Mouse (Mus musculus) heart, embryonic 16.5 days (tissue): Measurements from ENCODE around the gene Zfp688. TPM values are rescaled to one million over a fixed set of nuclear protein-coding genes. Genes with fewer than 3 reads are reported as not detected.
"Not testable (repeated sequence)": the region's sequence is repeated elsewhere in the genome, so short reads cannot be mapped to it uniquely, and the experiment has no call there.

Source experiments
- ATAC-seq: fragments of 200-750 bp; cut with Nextera tagmentation; replicated peaks from 2 replicates; pipeline ENCODE4 v1.8.0; 2017; ENCODE audit warnings: moderate number of reproducible peaks; ENCODE audit not compliant: insufficient read depth, low FRiP score; ENCODE audit errors: extremely low read depth
- H3K27ac ChIP-seq: fragments of 300-500 bp; sonication (generic); 2 replicates; pipeline ENCODE4 v1.5.1; 2014; ENCODE audit warnings: mild to moderate bottlenecking, low read length, control low read depth, moderate library complexity
- H3K27me3 ChIP-seq: fragments of 300-500 bp; sonication (generic); 2 replicates; pipeline ENCODE4 v1.6.1; 2014; ENCODE audit warnings: low read length, mixed read lengths; ENCODE audit not compliant: control insufficient read depth, insufficient read depth
- H3K36me3 ChIP-seq: fragments of 300-500 bp; sonication (generic); 2 replicates; pipeline ENCODE4 v1.6.1; 2014; ENCODE audit not compliant: control insufficient read depth, insufficient read depth
- H3K4me1 ChIP-seq: fragments of 300-500 bp; sonication (generic); 2 replicates; pipeline ENCODE4 v1.6.1; 2014; ENCODE audit warnings: low read length, mixed read lengths; ENCODE audit not compliant: control insufficient read depth, insufficient read depth
- H3K4me2 ChIP-seq: fragments of 300-500 bp; sonication (generic); 2 replicates; pipeline ENCODE4 v1.6.1; 2014; ENCODE audit warnings: low read depth, mild to moderate bottlenecking, control low read depth, low read length
- H3K4me3 ChIP-seq: fragments of 300-500 bp; sonication (generic); 2 replicates; pipeline ENCODE4 v1.5.1; 2014; ENCODE audit warnings: mild to moderate bottlenecking, control low read depth, low read length
- H3K9ac ChIP-seq: fragments of 300-500 bp; sonication (generic); 2 replicates; pipeline ENCODE4 v1.6.1; 2014; ENCODE audit warnings: low read length, control low read depth
- H3K9me3 ChIP-seq: fragments of 300-500 bp; sonication (generic); replicated peaks from 2 replicates; pipeline ENCODE4 v1.6.1; 2016; ENCODE audit warnings: low read length; ENCODE audit not compliant: control insufficient read depth
- WGBS: fragments of 180-500 bp; shearing (Covaris S2); extraction: QIAGEN DNeasy Blood & Tissue Kit; methylation state at CpG from one replicate; pipeline ENCODE4 v1.1.7; 2014; 5-methylcytosine and 5-hydroxymethylcytosine counted together
- polyA plus RNA-seq: library from polyadenylated mRNA; unstranded; fragments of >200 nt; fragmentation: Nextera tagmentation; extraction: Ambion mirVana; gene quantifications from 2 replicates; pipeline ENCODE4 v1.2.1, GENCODE M21; 2015

Zfp688 gene
- polyA plus RNA-seq, 1 experiment from 2014 or later, result 14.8 TPM

- Histone ChIP-seq H3K36me3 (peaks cover 8% of the 10 kb centered on the region), H3K4me2 (no peak overlapping the region), H3K9ac (no peak overlapping the region), H3K27me3 (no peaks in the 10 kb centered on the region), H3K4me1 (no peaks in the 10 kb centered on the region), H3K9me3 (no peaks in the 10 kb centered on the region), H3K27ac (no peak overlapping the region), H3K4me3 (no peak overlapping the region)
- WGBS, result 61% methylated on average over 6 of the region's 6 CpGs
- no peak for ATAC-seq
These were observed 43.5 kb downstream of the Zfp688 start for GRCm38 (mm10) chr7:127378310-127378921.

GRCm38 (mm10) chr7:127375271-127376245 is 46.3 kb downstream of the Zfp688 start, which contains the start of gene Zfp747:
Zfp747 (minus strand) TSS chr7:127376050.
- Histone ChIP-seq H3K27ac (peak within 1 kb of the TSS; percentile 59), H3K9ac (peak within 1 kb of the TSS; percentile 91), H3K4me3 (peak within 1 kb of the TSS; percentile 87), H3K4me2 (peak within 1 kb of the TSS; percentile 71)
- not testable (repeated sequence) for H3K4me1 ChIP-seq, H3K36me3 ChIP-seq, H3K9me3 ChIP-seq, H3K27me3 ChIP-seq
- peak; percentile 93 for ATAC-seq
- WGBS, result under 1% methylated on average over 47 of the region's 49 CpGs

GRCm38 (mm10) chr7:127371870-127372269 is 50.0 kb downstream of the Zfp688 start:
- not testable (repeated sequence) for H3K9me3 ChIP-seq, H3K9ac ChIP-seq, H3K4me2 ChIP-seq, H3K4me1 ChIP-seq, H3K27ac ChIP-seq, H3K27me3 ChIP-seq, H3K36me3 ChIP-seq, ATAC-seq, H3K4me3 ChIP-seq
- WGBS, result 79% methylated on average over 3 of the region's 3 CpGs

- H3K27me3 ChIP-seq, result no peaks in the 10 kb centered on the region
- H3K4me1 ChIP-seq, result no peaks in the 10 kb centered on the region
- H3K4me2 ChIP-seq, result no peak overlapping the region
- no peak for ATAC-seq
- no peak overlapping the region for H3K27ac ChIP-seq
- WGBS, result 65% methylated on average over 2 of the region's 2 CpGs
- H3K9me3 ChIP-seq, result no peaks in the 10 kb centered on the region
- H3K36me3 ChIP-seq, result peaks cover 6% of the 10 kb centered on the region
- H3K9ac ChIP-seq, result no peak overlapping the region
- H3K4me3 ChIP-seq, result no peak overlapping the region
These were observed 50.7 kb downstream of the Zfp688 start for GRCm38 (mm10) chr7:127371213-127371612.

Other genes starting within 250 kb of the Zfp688 start
- gene Cd2bp2, start 226.0 kb downstream of the Zfp688 start, polyA plus RNA-seq, result 42.2 and 44.4 TPM in 2 replicates
- 15.2 and 22.3 TPM in 2 replicates for gene Tbc1d10b, start 213.6 kb downstream of the Zfp688 start, polyA plus RNA-seq
- 16.2 and 31.6 TPM in 2 replicates for gene Mylpf, start 213.2 kb downstream of the Zfp688 start, polyA plus RNA-seq
- 21.0 and 21.9 TPM in 2 replicates for gene Zfp553, start 189.0 kb downstream of the Zfp688 start, polyA plus RNA-seq
- 35.1 and 57.5 TPM in 2 replicates for gene Sept1, start 188.9 kb downstream of the Zfp688 start, polyA plus RNA-seq
- gene Zfp771, start 177.8 kb downstream of the Zfp688 start, polyA plus RNA-seq, result 38.0 and 39.6 TPM in 2 replicates
- 129 and 142 TPM in 2 replicates for gene Dctpp1, start 161.4 kb downstream of the Zfp688 start, polyA plus RNA-seq
- gene Sephs2, start 148.0 kb downstream of the Zfp688 start, polyA plus RNA-seq, result 48.7 and 52.8 TPM in 2 replicates
- gene Itgal, start 125.8 kb downstream of the Zfp688 start, polyA plus RNA-seq, result 3.3 and 8.1 TPM in 2 replicates
- 17.1 and 20.0 TPM in 2 replicates for gene Zfp768, start 76.5 kb downstream of the Zfp688 start, polyA plus RNA-seq
- 5.3 and 5.5 TPM in 2 replicates for gene Zfp747, start 46.0 kb downstream of the Zfp688 start, polyA plus RNA-seq
- gene 9130019O22Rik, start 34.9 kb downstream of the Zfp688 start, polyA plus RNA-seq, result 4.5 and 4.9 TPM in 2 replicates
- gene E430018J23Rik, start 28.4 kb downstream of the Zfp688 start, polyA plus RNA-seq, result 4.7 and 5.6 TPM in 2 replicates
- 6.5 and 6.6 TPM in 2 replicates for gene Zfp764, start 15.2 kb downstream of the Zfp688 start, polyA plus RNA-seq
- 3.6 and 4.3 TPM in 2 replicates for gene Zfp689, start 27.1 kb upstream of the Zfp688 start, polyA plus RNA-seq
- gene Prr14, start 37.5 kb upstream of the Zfp688 start, polyA plus RNA-seq, result 31.6 and 31.8 TPM in 2 replicates
- 8.3 and 8.9 TPM in 2 replicates for gene Fbrs, start 57.1 kb upstream of the Zfp688 start, polyA plus RNA-seq
- 27.7 and 29.8 TPM in 2 replicates for gene Srcap, start 89.9 kb upstream of the Zfp688 start, polyA plus RNA-seq
- gene Gm42715, start 97.5 kb upstream of the Zfp688 start, polyA plus RNA-seq, result 8.7 and 9.2 TPM in 2 replicates
- 3.8 and 3.9 TPM in 2 replicates for gene Tmem265, start 139.3 kb upstream of the Zfp688 start, polyA plus RNA-seq
- 33.2 and 36.6 TPM in 2 replicates for gene Phkg2, start 151.3 kb upstream of the Zfp688 start, polyA plus RNA-seq
- 14.0 and 15.8 TPM in 2 replicates for gene Ccdc189, start 166.5 kb upstream of the Zfp688 start, polyA plus RNA-seq
- 31.1 and 33.9 TPM in 2 replicates for gene Rnf40, start 166.7 kb upstream of the Zfp688 start, polyA plus RNA-seq
- gene Zfp629, start 193.7 kb upstream of the Zfp688 start, polyA plus RNA-seq, result 9.6 and 11.2 TPM in 2 replicates